Mouse (Mus musculus) ovary, postnatal 36 days (tissue): Measurements from ENCODE around the gene Mycbp2.

Source experiments
- DNase-seq: peaks from one replicate; pipeline ENCODE4 v3.0.0; 2022; ENCODE audit warnings: low spot score, mixed read lengths

The Mycbp2 gene

DNA sequence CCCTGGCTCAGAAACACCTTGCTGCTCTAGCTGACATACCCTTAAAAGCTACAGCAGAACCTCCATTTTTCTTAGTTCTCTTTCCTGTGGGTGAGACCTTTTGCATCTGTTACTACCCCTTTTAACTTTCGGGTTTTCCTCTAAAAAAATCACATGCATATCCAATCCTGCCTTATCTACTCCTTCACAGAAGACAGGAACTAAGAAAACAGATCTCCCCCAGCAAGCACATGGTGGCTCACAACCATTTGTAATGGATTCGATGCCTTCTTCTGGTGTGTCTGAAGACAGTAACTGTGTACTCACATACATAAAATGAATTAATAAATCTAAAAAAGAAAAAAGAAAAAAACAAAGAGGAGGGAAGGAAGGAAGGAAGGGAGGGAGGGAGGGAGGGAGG lies 87.9 kb downstream of the Mycbp2 start:
- DNase-seq = no peak

GRCm38 (mm10) chr14:103256866-103257265 lies 89.7 kb downstream of the Mycbp2 start:
- DNase-seq = no peak

GRCm38 (mm10) chr14:103254311-103254710 lies 92.3 kb downstream of the Mycbp2 start:
- DNase-seq = no peak

- no peak for DNase-seq
Observed at GRCm38 (mm10) chr14:103242020-103242419, 104.6 kb downstream of the Mycbp2 start.

- DNase-seq = no peak
Observed at GRCm38 (mm10) chr14:103234770-103235169, 111.8 kb downstream of the Mycbp2 start.

DNA sequence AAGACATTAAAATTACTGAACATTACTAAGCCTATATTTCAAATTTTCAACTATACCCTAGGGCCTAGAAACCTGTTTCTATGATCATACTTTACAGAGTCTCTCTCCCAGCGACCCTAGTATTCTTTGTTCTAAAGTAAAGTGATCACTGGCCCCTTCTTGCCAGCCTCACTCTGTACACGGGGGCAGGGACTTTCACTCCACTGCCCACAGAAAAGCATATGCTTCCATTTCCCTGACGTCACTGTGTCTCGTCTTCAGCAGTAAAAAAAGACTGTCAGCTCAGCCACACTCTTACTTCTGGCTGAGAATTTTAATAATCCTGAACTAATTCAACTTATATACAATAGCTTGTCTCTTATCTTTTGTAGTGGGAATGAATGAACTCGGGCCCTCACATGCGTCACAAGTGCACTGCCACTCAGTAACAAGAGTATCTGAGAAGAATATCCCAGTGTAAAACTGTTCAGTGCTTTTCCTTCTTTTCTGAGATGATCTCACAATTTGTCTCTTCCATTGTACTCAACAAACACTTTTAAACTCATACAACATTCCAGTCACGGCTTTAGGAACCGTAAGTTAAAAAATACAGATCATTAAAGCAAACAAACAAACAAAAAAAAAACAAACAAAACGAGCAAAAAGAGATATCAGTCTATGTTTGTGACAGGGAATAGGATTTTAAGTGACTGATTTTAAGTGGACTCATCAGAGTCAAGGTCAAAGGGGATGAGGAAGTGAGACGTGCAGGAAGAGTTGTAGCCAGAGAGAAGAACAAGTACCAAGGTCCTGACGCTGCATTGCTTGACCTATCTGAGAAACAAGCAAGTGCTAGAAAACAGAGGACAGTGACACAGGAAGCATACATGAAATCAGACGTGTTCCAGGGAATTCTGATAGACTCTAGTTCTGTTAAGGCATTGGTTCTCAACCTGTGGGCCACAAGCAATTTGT lies 112.7 kb downstream of the Mycbp2 start:
- no peak for DNase-seq

DNA sequence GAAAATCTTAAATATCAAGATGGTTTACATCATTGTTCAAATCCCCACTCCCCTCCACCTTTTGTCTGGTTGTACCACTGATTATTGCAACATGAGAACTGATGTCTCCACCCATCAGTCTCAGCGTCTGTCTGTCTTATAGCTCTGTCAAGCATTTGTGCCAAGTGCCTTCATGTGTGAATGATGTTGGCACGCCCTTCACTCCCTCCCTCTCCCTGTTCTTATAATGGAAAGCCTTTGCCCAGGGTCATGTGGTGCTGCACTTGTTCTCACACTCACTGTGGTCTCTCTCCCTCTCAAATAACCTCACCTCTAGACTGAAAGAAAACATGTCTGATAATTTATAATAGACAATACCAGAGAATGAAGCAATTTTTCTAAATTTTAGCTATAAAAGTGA lies 124.3 kb downstream of the Mycbp2 start:
- DNase-seq = no peak

DNA sequence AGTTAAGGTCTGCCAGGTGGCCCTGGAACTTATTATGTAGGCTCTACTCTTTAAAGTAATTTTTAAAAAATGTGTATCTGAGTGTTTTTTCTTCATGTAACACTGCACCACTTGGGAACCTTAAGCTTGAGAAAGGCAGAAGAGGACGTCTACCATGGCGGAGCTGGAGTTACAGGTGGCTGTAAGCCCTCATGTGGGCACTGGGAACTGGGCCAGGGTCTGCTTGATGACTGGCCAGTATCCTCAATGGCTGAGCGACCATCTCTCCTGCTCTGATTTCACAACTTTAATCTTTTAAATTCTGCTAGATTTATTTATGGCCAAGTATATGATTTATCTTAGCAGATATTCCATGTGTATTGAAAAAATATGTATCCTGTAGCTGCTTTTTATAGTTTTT lies 124.9 kb downstream of the Mycbp2 start:
- no peak for DNase-seq

DNA sequence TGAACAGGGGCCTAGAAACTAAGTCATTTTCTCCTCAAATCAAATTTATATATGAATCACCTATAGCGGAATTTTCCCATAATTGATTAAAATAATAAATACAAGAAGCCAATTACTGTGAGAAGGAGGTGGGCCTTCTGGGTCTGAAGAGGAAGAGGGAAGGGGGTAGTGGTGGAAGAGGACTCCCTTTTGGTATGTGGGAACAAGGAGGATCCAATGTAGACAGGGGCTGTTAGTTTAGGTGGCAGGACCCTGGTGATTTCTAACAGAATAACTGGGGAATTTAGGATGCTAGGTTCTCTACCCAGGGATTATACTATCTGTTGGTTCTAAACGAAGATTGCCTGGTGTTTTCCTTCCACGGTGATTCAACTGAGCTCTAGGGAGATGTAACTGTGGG lies 130.3 kb downstream of the Mycbp2 start:
- DNase-seq = no peak

- DNase-seq = no peak
Observed at GRCm38 (mm10) chr14:103186658-103187057, 160.0 kb downstream of the Mycbp2 start.

- DNase-seq = no peak
Observed at GRCm38 (mm10) chr14:103186076-103186475, 160.5 kb downstream of the Mycbp2 start.

DNA sequence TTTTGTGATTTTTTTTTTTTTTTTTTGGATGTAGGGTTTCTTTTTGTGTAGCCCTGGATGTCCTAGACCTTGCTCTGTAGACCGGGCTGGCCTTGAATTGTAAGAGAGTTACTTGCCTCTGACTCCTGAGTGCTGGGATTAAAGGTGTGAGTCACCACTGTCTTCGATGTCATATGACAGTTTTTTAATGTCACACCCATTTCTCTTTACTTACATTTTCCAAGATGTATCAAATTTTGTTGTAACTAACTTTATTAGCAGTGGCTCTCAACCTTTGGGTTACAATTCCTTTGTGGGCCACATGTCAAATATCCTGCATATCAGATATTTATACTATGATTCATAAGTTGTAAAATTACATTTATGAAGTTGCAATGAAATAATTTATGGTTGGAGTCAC lies 166.5 kb downstream of the Mycbp2 start:
- no peak for DNase-seq

DNA sequence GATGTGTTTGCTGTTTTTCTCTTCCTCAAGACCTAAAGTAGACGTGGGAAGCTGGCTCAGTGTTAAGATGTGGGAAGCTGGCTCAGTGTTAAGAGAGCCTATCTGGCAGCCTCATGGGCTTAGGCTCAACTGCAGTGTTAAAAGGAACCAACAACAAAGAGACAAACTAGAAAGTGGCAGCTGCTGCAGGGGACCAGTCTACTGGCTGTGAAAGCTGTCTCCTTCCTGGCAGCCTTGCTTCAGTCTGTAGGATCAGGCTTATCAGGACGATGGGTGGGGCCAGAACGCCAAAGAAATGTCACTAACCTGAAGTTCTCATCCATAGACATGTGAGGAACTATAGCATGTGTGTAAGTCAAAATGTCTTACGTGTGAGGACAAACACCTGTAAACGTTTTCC lies 183.7 kb downstream of the Mycbp2 start:
- no peak for DNase-seq

DNA sequence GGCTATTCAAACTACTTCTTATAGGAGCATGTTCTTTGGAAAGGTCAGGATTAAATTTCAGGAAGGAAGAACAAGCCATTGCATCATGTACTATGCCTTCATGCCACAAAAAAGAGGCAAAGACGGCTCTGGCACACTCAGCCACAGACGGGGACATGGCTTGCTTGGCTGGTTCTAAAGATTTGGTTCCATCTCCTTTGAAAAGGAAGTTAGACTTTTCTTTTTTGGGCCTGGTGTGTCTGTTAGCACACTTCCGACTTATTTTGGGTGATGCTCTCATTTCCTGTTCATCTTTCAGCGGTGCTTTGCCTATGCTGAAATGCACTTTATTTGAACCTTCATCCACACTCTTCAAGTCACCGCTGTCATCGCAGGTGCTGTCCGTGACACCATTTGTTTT lies 190.9 kb downstream of the Mycbp2 start:
- DNase-seq = no peak

DNA sequence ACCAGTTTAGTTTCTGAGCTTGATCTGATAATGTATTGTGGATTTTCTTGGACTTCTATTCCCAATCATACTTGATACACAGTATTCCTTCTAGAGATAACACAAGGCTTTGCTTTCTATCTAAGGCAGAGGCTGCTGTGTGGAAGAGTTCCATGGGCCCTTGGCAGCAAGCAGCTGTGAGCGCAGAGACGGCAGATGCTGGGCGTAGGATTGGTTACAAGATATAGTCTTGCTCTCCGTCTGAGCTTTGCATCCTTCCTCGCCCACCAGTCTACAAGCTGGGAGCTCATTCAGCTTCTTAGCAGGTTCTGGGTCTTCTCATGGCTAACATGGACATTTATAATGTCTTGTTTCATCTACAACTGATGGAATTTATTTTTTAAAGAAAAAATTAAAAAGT lies 196.5 kb downstream of the Mycbp2 start:
- DNase-seq = no peak

DNA sequence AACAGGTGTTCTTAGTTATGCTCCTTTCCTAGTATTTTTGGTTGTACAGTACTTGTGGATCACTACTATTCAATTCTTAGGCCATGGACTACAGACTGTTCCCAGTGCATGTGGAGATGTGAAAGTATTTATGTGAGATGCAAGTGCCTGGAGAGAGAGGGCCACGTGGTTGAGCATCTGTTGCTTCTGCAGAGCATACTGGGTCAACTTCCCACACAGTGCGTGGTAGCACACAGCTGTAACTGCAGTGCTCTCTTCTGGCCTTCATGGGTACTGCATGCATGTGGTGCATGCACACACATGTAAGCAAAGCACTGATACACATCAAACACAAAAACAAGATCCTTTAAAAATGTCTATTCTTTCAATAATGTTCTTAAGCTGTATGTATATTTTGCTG lies 214.6 kb downstream of the Mycbp2 start:
- no peak for DNase-seq

DNA sequence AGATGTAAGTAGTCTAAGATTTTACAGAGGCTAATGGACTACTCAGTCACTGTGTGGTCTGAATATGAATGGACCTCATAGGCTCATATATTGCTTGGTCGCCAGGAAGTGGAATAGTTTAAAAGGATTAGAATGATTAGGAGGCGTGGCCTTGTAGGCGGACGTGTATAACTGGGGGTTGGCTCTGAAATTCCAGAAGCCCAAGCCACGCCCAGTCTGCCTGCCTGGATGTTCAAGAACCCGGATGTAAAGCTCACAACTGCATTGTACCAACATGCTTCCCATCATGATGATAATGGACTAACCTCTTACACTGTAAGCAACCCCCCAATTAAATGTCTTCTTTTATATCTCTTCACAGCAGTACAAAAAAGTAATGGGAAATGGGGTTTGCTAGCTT lies 220.9 kb downstream of the Mycbp2 start:
- DNase-seq = no peak

- DNase-seq = no peak
Observed at GRCm38 (mm10) chr14:103114994-103115670, 231.5 kb downstream of the Mycbp2 start.

DNA sequence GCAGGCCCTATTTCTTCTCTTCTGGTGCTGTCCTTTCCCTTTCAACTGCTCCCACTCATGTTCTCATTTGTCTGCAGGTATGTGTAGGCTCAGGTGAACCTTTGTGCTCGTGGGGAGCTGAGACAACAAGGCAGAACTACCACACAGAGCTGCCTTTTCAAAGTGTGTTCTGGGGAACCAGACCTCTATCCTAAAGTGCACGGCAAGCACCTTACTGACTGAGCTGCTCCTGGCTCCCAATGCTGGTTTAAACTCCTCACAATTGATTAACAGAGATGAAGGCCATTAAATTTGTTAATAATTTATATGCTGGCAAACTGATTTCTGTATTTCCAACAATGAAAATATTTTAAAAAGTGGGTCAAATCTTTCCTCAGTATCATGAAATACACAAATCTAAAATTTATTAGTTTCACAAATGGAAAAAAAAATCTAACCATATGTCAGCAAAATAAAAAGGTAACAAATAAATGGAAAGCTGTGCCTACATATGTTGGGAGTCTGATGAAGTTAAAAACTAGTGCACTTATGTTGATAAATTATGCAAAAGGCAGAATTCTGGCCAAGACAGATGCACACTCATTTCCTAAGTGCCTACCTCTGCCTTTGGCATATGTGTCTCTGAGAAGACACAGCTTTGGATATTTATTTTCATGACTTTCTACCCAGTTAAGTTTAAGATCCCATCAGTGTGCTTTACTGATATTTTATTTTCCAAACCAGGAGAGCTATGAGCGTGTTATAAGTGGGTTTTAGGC lies 233.8 kb downstream of the Mycbp2 start:
- DNase-seq = no peak

DNA sequence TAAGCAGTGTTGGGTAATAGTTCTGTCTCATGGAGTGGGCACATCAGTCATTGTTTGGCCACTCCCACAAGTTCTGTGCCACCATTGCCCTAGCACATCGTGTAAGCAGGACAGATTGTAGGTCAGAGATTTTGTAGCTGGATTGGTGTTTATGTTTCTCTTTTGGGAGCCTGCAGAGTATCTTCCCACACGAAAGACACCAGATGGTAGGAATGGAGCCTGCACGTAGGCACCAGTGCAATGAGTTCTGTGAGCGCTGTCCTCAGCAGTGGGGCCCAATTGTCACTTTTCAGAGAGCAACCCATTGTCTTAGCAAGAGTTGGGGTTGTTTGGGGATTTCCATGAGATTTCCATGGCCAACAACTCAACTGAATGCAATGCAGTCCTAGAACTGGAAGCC lies 236.6 kb downstream of the Mycbp2 start:
- DNase-seq = no peak

DNA sequence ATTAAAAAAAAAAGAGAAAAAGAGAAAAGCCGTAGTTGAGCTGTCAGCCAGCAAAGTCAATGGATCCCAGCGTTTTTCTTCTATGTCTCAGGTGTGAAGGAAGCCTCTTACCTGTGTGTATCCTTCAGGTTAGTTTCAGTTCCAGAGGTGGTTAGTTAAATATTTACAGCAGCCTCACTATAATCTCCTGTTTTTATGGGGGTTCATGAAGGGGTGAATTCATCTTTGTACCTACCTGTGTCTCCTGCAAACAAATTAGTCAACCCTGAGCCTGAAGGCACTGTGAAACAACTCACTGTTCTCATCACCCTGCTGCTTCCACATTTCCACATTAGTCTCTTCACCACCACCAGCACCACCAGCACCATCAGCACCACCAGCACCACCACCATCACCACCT lies 240.3 kb downstream of the Mycbp2 start:
- DNase-seq = no peak

GRCm38 (mm10) chr14:103102731-103103335 lies 243.8 kb downstream of the Mycbp2 start:
- DNase-seq = no peak
